Mouse (Mus musculus) kidney, adult 2 months (tissue): ENCODE data around the gene Mup12. TPM values are rescaled to one million over a fixed set of nuclear protein-coding genes. Genes with fewer than 3 reads are reported as not detected.
"Not testable (repeated sequence)": the region's sequence is repeated elsewhere in the genome, so short reads cannot be mapped to it uniquely, and the experiment has no call there.

ENCODE experiments used
- DNase-seq: peaks from one replicate; pipeline ENCODE4 v3.0.0; 2021
- H3K27ac ChIP-seq: fragments of 200-500 bp; 2 replicates; pipeline ENCODE4 v1.5.1; 2012; ENCODE audit warnings: low read depth, low read length, control low read depth, inconsistent platforms; ENCODE audit not compliant: insufficient read depth
- H3K27me3 ChIP-seq: fragments of 200-500 bp; replicated peaks from 2 replicates; pipeline ENCODE4 v1.6.1; 2012; ENCODE audit warnings: mild to moderate bottlenecking, moderate library complexity, low read length, inconsistent platforms; ENCODE audit not compliant: control insufficient read depth, insufficient read depth
- H3K36me3 ChIP-seq: fragments of 200-500 bp; 2 replicates; pipeline ENCODE4 v1.6.1; 2012; ENCODE audit warnings: mild to moderate bottlenecking, moderate library complexity, low read length, inconsistent platforms; ENCODE audit not compliant: control insufficient read depth, insufficient read depth
- H3K4me1 ChIP-seq: fragments of 200-500 bp; 2 replicates; pipeline ENCODE4 v1.6.1; 2011; ENCODE audit warnings: low read length; ENCODE audit not compliant: control insufficient read depth, insufficient read depth
- H3K4me3 ChIP-seq: fragments of 200-500 bp; 2 replicates; pipeline ENCODE4 v1.5.1; 2011; ENCODE audit warnings: mild to moderate bottlenecking, low read depth, low read length, control low read depth; ENCODE audit not compliant: insufficient read depth
- WGBS: fragments of 180-500 bp; shearing (Covaris S2); methylation state at CpG from one replicate; pipeline ENCODE4 v1.1.7; 2018; 5-methylcytosine and 5-hydroxymethylcytosine counted together
- polyA plus RNA-seq: library from polyadenylated mRNA; depleted of rRNA; stranded (reverse); fragments of >200 nt; gene quantifications from 2 replicates; pipeline ENCODE4 v1.2.3, GENCODE M21; 2012; rRNA removed

Gene Mup12
- polyA plus RNA-seq, result not detected in 2 replicates

- not testable (repeated sequence) for H3K4me1 ChIP-seq, H3K27ac ChIP-seq, H3K4me3 ChIP-seq, H3K27me3 ChIP-seq, H3K36me3 ChIP-seq, DNase-seq
- 79% methylated on average over 3 of the region's 4 CpGs for WGBS
Observed at GRCm38 (mm10) chr4:60741226-60741625, at the start of gene Mup12. Gene Mup12 (minus strand): TSS chr4:60741326.

Other genes starting within 250 kb of the Mup12 start
- 0.18 TPM in 1 of 2 replicates, not detected in the other for gene Mup1, start 239.4 kb downstream of the Mup12 start, polyA plus RNA-seq
- not detected in 2 replicates for gene Mup10, start 159.1 kb downstream of the Mup12 start, polyA plus RNA-seq
- 0.11 TPM in 1 of 2 replicates, not detected in the other for gene Mup11, start 78.9 kb downstream of the Mup12 start, polyA plus RNA-seq
- gene Mup22, start 80.1 kb upstream of the Mup12 start, polyA plus RNA-seq, result 0.49 TPM in 1 of 2 replicates, not detected in the other